Mouse (Mus musculus) limb, embryonic 13.5 days (tissue): Measurements from ENCODE around the gene G3bp1. TPM values are rescaled to one million over a fixed set of nuclear protein-coding genes. Genes with fewer than 3 reads are reported as not detected.

Source experiments
- ATAC-seq: fragments of 200-750 bp; cut with Nextera tagmentation; 2 replicates; pipeline ENCODE4 v1.8.0; 2017; ENCODE audit warnings: low read depth, moderate number of reproducible peaks, moderate TSS enrichment; ENCODE audit not compliant: low FRiP score
- H3K27ac ChIP-seq: fragments of 300-500 bp; sonication (generic); 2 replicates; pipeline ENCODE4 v1.5.1; 2015; ENCODE audit warnings: inconsistent platforms, mild to moderate bottlenecking, moderate library complexity
- H3K27me3 ChIP-seq: fragments of 300-500 bp; sonication (generic); 2 replicates; pipeline ENCODE4 v1.6.1; 2015; ENCODE audit warnings: mild to moderate bottlenecking, inconsistent platforms
- H3K36me3 ChIP-seq: fragments of 300-500 bp; sonication (generic); 2 replicates; pipeline ENCODE4 v1.6.1; 2015; ENCODE audit warnings: inconsistent platforms, mild to moderate bottlenecking, moderate library complexity
- H3K4me1 ChIP-seq: fragments of 300-500 bp; sonication (generic); 2 replicates; pipeline ENCODE4 v1.6.1; 2015; ENCODE audit warnings: inconsistent platforms
- H3K4me2 ChIP-seq: fragments of 300-500 bp; sonication (generic); replicated peaks from 2 replicates; pipeline ENCODE4 v1.6.1; 2015; ENCODE audit warnings: inconsistent platforms, mild to moderate bottlenecking, moderate library complexity
- H3K4me3 ChIP-seq: fragments of 300-500 bp; sonication (generic); 2 replicates; pipeline ENCODE4 v1.5.1; 2015; ENCODE audit warnings: moderate library complexity, mild to moderate bottlenecking, inconsistent platforms
- H3K9ac ChIP-seq: fragments of 300-500 bp; sonication (generic); 2 replicates; pipeline ENCODE4 v1.6.1; 2015; ENCODE audit warnings: mild to moderate bottlenecking, inconsistent platforms
- H3K9me3 ChIP-seq: fragments of 300-500 bp; sonication (generic); 2 replicates; pipeline ENCODE4 v1.6.1; 2016; ENCODE audit warnings: inconsistent platforms
- WGBS: fragments of 180-500 bp; shearing (Covaris S2); methylation state at CpG from one replicate; pipeline ENCODE4 v1.1.7; 2015; 5-methylcytosine and 5-hydroxymethylcytosine counted together
- polyA plus RNA-seq: library from polyadenylated mRNA; unstranded; fragments of >200 nt; fragmentation: Nextera tagmentation; extraction: Ambion mirVana; gene quantifications from 2 replicates; pipeline ENCODE4 v1.2.1, GENCODE M21; 2015

G3bp1 gene
- polyA plus RNA-seq, 1 experiment from 2014 or later: 211 TPM

DNA sequence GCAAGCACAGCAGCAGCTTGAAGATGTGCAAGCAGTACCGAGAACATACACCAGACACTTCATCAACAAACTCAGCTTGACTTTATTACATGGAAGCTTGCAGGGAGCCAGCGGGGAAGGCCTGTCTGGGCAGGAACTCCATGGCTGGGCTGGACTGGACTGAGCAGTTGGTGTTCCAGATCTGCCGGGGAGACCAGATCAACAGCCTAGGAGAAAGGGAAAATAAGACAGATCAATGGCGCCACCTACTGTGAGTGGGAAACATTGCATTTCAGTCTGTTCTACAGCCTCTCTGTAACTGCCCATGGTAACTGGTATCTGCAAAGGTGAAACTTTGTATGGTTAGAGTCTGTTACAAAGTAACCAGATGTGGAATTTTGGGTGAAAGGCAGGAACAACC, 22.9 kb upstream of the G3bp1 start:
- WGBS: 14% methylated on average over 4 of the region's 4 CpGs
- peak; percentile 82 for ATAC-seq
- H3K27ac ChIP-seq: peak overlapping the region; percentile 22; the same call in 1 of the 2 replicates

GRCm38 (mm10) chr11:55449531-55449930, 20.0 kb upstream of the G3bp1 start:
- no peak overlapping the region for H3K27ac ChIP-seq
- no peaks in the 10 kb centered on the region for H3K27me3 ChIP-seq
- WGBS: 75% methylated on average over 7 of the region's 7 CpGs
- peaks cover 3% of the 10 kb centered on the region; the same call in 1 of the 2 replicates for H3K4me1 ChIP-seq
- no peak overlapping the region for H3K4me3 ChIP-seq
- H3K36me3 ChIP-seq: peaks cover 65% of the 10 kb centered on the region
- H3K9ac ChIP-seq: no peak overlapping the region
- no peaks in the 10 kb centered on the region for H3K9me3 ChIP-seq
- H3K4me2 ChIP-seq: no peak overlapping the region
- ATAC-seq: no peak

More for the DNA sequence above, 22.9 kb upstream of the G3bp1 start:
- Histone ChIP-seq H3K4me3 (no peak overlapping the region), H3K4me1 (peaks cover 3% of the 10 kb centered on the region; the same call in 1 of the 2 replicates), H3K4me2 (no peak overlapping the region), H3K9ac (no peak overlapping the region), H3K9me3 (no peaks in the 10 kb centered on the region), H3K36me3 (peaks cover 40% of the 10 kb centered on the region), H3K27me3 (no peaks in the 10 kb centered on the region)

GRCm38 (mm10) chr11:55450311-55450710, 19.2 kb upstream of the G3bp1 start:
- H3K4me3 ChIP-seq: no peak overlapping the region
- ATAC-seq: no peak
- peaks cover 70% of the 10 kb centered on the region for H3K36me3 ChIP-seq
- H3K9me3 ChIP-seq: no peaks in the 10 kb centered on the region
- no peak overlapping the region for H3K9ac ChIP-seq
- H3K27ac ChIP-seq: no peak overlapping the region
- WGBS: 80% methylated on average over 4 of the region's 4 CpGs
- no peaks in the 10 kb centered on the region for H3K27me3 ChIP-seq
- 0 out of 2 replicates have a peak, but pooled peaks cover 3% of the 10 kb centered on the region for H3K4me1 ChIP-seq
- no peak overlapping the region for H3K4me2 ChIP-seq

DNA sequence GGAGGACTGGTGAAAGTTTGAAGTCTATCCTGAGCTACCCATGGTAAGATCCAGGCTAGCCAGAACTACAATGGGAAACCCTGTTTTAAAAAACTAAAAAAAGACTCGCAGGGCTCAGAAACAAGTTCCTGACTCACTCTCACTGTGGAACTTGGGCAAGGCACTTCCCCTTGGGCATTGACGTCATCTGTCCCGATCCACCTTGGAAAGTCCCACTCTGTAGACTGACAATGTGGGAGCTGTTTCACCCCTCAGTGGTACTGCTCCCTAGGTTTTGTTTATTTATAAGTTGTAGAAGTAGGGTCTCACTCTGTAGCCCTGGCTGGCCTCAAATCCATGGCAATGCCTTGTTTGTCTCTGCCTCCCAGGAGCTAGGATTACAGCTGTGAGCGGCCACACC, 15.8 kb upstream of the G3bp1 start:
- H3K36me3 ChIP-seq: peaks cover 60% of the 10 kb centered on the region
- 85% methylated on average over 4 of the region's 4 CpGs for WGBS

GRCm38 (mm10) chr11:55455166-55455565, 14.3 kb upstream of the G3bp1 start:
- Histone ChIP-seq H3K36me3 (peaks cover 45% of the 10 kb centered on the region), H3K27me3 (no peaks in the 10 kb centered on the region), H3K9ac (no peak overlapping the region), H3K4me1 (peaks cover 17% of the 10 kb centered on the region), H3K9me3 (no peaks in the 10 kb centered on the region), H3K4me3 (no peak overlapping the region), H3K4me2 (no peak overlapping the region), H3K27ac (no peak overlapping the region)
- no peak for ATAC-seq
- WGBS: 71% methylated on average over 2 of the region's 2 CpGs

More for the DNA sequence above, 15.8 kb upstream of the G3bp1 start:
- ATAC-seq: no peak
- Histone ChIP-seq H3K9me3 (no peaks in the 10 kb centered on the region), H3K27ac (no peak overlapping the region), H3K4me1 (0 out of 2 replicates have a peak, but pooled peaks cover 5% of the 10 kb centered on the region), H3K4me3 (no peak overlapping the region), H3K9ac (no peak overlapping the region), H3K27me3 (no peaks in the 10 kb centered on the region), H3K4me2 (no peak overlapping the region)

DNA sequence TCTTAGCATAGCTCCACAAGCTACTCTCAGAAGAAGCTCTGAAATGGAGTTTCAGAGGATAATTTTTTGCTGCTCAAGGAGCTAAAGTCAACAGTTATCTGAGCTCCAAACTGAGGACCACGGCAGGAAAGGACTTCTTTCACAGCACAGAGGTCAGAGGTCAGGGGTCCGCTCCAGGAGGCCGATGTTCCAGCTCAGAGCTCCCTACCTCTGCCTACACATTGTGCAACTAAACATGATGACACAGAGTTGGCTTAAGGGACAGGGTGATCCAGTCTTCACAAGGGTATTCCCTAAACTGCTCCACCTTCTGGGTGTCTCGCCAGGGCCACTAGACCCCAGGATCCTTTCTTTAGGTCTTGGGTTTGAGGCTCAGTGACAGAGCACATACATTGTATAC, 11.0 kb upstream of the G3bp1 start:
- H3K36me3 ChIP-seq: peaks cover 18% of the 10 kb centered on the region
- no peak for ATAC-seq
- H3K4me1 ChIP-seq: peaks cover 21% of the 10 kb centered on the region
- H3K9ac ChIP-seq: no peak overlapping the region
- no peak overlapping the region for H3K4me2 ChIP-seq
- WGBS: 59% methylated on average over 4 of the region's 4 CpGs
- no peak overlapping the region for H3K4me3 ChIP-seq
- no peaks in the 10 kb centered on the region for H3K27me3 ChIP-seq
- no peaks in the 10 kb centered on the region for H3K9me3 ChIP-seq
- H3K27ac ChIP-seq: no peak overlapping the region

DNA sequence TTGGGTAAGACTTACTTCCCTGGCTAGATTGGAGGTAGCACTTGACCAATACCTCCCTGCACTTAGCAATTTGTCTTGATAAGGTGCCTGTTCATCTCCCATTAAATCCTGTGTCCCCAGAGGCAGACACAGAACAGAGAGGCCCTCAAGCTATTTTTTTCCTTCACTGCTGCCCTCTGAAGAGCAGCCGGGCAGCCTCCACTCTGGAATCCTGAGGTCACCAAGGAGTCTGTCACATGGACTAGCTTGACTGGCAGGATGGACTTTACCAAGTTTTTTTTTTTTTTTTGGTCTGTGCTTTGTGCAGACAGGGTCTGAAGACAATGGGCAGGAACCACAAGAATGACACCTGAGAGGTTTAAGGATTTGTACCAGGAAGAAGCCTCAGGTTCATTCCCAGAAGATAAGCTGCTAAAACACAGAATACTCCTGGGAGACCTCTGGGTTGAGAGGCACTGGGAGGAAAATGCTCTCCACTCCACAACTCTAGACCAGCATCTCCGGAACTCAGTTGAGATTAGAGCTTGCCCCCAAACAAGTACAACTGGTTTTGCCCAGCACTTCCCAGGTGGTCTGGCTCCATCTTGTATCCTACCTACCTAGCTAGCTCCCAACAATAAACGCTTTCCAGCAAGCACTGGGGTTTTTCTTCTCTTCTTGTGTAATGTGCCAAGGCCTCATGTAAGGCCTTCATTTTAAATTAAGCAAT, 9.5 kb upstream of the G3bp1 start:
- no peak for ATAC-seq
- Histone ChIP-seq H3K27me3 (no peaks in the 10 kb centered on the region), H3K4me2 (peak overlapping the region; percentile 76), H3K9ac (peak overlapping the region; percentile 73), H3K27ac (peak overlapping the region; percentile 44; the same call in 1 of the 2 replicates), H3K9me3 (no peaks in the 10 kb centered on the region), H3K36me3 (0 out of 2 replicates have a peak, but pooled peaks cover 3% of the 10 kb centered on the region), H3K4me3 (peak overlapping the region; percentile 81), H3K4me1 (peaks cover 21% of the 10 kb centered on the region)
- 36% methylated on average over 3 of the region's 3 CpGs for WGBS

DNA sequence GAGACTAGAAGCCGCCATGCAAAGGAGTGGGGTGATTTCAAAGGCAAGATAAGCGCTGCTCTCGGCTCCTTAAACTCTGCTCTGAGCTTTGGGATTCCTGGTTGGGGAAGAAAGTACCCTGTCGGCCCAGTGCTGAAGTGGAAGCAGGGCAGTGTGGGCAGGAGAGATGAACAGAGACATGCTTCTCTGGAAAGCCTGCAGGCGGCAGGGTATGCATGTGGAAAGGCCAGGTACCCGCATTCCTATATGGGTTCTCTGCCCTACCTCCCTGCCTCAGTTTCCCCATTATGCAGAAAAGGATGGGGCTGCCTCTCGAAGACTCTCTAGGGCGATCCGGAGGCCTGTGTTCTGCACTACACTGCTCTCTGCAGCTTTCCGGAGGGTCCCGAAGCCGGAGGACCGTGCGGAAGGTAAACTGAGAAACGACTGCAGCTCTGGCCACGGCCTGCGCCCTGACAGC, 8.9 kb upstream of the G3bp1 start:
- WGBS: under 1% methylated on average over 17 of the region's 17 CpGs
- H3K9me3 ChIP-seq: no peaks in the 10 kb centered on the region
- H3K27me3 ChIP-seq: no peaks in the 10 kb centered on the region
- H3K4me3 ChIP-seq: peak overlapping the region; percentile 81
- peaks cover 21% of the 10 kb centered on the region for H3K4me1 ChIP-seq
- no peaks in the 10 kb centered on the region for H3K36me3 ChIP-seq
- peak overlapping the region; percentile 76 for H3K4me2 ChIP-seq
- ATAC-seq: peak; percentile 66
- H3K9ac ChIP-seq: peak overlapping the region; percentile 73
- H3K27ac ChIP-seq: peak overlapping the region; percentile 44; the same call in 1 of the 2 replicates

DNA sequence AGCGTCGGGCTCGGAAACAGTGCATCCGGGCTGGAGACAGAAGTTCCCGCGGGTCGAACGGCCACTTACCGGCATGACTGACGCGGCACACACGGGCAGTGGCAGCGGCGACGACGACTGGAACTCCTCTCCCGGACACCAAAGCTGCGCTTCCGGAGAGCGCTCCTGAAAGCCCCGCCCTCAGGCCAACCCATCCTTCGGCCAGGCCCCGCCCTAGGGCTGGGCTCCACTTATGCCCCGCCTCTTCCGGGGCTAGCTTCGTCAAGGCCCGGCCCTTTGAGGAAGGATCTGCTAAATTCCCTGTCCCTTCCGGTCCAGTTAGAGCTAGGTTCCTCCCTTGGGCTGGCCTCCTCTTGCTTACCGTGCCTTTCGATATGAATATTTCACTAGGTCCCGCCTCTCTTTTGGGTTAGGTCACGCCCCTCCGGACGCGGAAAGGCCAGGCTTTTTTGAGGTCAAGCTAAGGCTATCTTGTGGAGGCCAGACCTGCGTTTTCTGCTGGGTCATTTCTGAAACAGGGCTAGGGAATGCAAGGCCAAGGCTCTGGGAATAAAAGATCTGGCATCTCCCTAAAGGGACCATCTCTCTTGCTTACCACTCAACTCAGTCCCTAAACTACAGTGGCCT, 8.4 kb upstream of the G3bp1 start, which contains the start of gene Atox1:
Gene Atox1 (minus strand): TSS at position 221 of the 627 bp plus-strand sequence.
- H3K4me1 ChIP-seq: peaks cover 21% of the 10 kb centered on the region
- peak within 1 kb of the TSS; percentile 81 for H3K4me3 ChIP-seq
- H3K9me3 ChIP-seq: no peaks in the 10 kb centered on the region
- no peaks in the 10 kb centered on the region for H3K36me3 ChIP-seq
- no peaks in the 10 kb centered on the region for H3K27me3 ChIP-seq
- H3K27ac ChIP-seq: peak within 1 kb of the TSS; percentile 44; the same call in 1 of the 2 replicates
- peak; percentile 96 for ATAC-seq
- peak within 1 kb of the TSS; percentile 76 for H3K4me2 ChIP-seq
- peak within 1 kb of the TSS; percentile 73 for H3K9ac ChIP-seq
- WGBS: under 1% methylated on average over 36 of the region's 36 CpGs

DNA sequence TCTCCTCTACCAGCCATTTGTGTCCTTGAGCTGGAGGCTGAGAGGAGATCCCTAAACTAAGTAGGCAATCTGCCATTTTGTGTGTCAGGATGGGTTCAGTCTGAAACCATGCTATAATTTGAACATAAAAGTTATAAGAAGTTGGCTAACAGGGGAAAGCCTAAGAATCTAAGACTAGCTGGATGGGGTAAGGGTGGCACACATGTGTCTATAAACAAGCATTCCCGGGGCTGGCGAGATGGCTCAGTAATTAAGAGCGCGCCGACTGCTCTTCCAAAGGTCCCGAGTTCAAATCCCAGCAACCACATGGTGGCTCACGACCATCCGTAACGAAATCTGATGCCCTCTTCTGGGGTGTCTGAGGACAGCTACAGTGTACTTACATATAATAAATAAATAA, 7.3 kb upstream of the G3bp1 start:
- Histone ChIP-seq H3K4me2 (no peak overlapping the region), H3K27me3 (no peaks in the 10 kb centered on the region), H3K27ac (no peak overlapping the region), H3K9me3 (no peaks in the 10 kb centered on the region), H3K4me1 (peaks cover 21% of the 10 kb centered on the region), H3K9ac (no peak overlapping the region), H3K4me3 (no peak overlapping the region), H3K36me3 (no peaks in the 10 kb centered on the region)
- no peak for ATAC-seq
- WGBS: 88% methylated on average over 9 of the region's 9 CpGs

DNA sequence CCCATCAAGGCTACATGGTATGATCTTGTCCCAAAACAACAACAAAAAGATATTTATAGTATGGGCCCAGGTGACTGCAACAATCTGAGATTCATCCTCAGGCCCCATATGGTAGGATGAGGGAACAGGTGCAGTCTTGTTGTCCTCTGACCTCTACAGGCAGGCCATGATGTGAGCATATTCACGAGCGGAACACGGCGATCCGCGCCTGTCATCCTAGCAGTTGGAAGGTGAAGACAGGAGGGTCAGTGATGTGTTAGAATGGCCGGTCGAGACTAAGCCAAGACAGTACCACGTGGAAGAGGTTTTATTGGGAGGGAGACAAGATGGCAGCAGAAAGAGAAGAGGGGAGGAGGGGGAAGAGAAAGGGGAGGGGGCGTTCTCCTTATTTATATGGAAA, 4.8 kb upstream of the G3bp1 start:
- Histone ChIP-seq H3K9ac (no peak overlapping the region), H3K36me3 (no peaks in the 10 kb centered on the region), H3K4me1 (peaks cover 16% of the 10 kb centered on the region), H3K27me3 (no peaks in the 10 kb centered on the region), H3K27ac (no peak overlapping the region), H3K4me2 (no peak overlapping the region), H3K9me3 (no peaks in the 10 kb centered on the region), H3K4me3 (no peak overlapping the region)
- ATAC-seq: no peak
- 85% methylated on average over 10 of the region's 10 CpGs for WGBS

DNA sequence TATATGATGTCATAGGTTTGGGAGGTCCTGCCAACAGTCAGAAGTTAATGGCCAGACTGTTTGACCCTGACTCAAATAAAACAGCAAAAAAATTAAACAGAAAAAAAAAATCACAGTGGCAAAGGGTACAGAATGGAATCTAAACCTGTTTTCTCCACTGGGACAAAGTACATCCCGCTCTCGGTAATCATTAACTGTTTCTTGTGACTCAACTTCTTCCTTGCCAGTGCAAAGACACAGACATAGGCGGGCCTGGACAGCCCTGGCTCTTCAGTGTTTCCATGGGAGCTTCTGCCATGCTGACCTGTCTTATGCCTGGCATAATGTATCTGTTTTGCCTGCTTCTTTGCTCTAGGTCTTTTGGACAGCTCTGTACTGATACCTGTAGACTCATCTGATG, 4.3 kb upstream of the G3bp1 start:
- peaks cover 12% of the 10 kb centered on the region for H3K4me1 ChIP-seq
- no peak overlapping the region for H3K4me2 ChIP-seq
- H3K9me3 ChIP-seq: no peaks in the 10 kb centered on the region
- ATAC-seq: no peak
- WGBS: 87% methylated on average over 3 of the region's 3 CpGs
- H3K36me3 ChIP-seq: no peaks in the 10 kb centered on the region
- H3K9ac ChIP-seq: no peak overlapping the region
- no peak overlapping the region for H3K4me3 ChIP-seq
- H3K27ac ChIP-seq: no peak overlapping the region
- no peaks in the 10 kb centered on the region for H3K27me3 ChIP-seq
